Mouse (Mus musculus): Measurements from ENCODE around the gene Igfbp2. TPM values are rescaled to one million over a fixed set of nuclear protein-coding genes. Genes with fewer than 3 reads are reported as not detected.

Igfbp2 gene
- not detected for total RNA-seq (2023)

GRCm38 (mm10) chr1:72823751-72824706 is at the start of gene Igfbp2:
TSS of gene Igfbp2 (plus strand) at chr1:72824503.

DNA sequence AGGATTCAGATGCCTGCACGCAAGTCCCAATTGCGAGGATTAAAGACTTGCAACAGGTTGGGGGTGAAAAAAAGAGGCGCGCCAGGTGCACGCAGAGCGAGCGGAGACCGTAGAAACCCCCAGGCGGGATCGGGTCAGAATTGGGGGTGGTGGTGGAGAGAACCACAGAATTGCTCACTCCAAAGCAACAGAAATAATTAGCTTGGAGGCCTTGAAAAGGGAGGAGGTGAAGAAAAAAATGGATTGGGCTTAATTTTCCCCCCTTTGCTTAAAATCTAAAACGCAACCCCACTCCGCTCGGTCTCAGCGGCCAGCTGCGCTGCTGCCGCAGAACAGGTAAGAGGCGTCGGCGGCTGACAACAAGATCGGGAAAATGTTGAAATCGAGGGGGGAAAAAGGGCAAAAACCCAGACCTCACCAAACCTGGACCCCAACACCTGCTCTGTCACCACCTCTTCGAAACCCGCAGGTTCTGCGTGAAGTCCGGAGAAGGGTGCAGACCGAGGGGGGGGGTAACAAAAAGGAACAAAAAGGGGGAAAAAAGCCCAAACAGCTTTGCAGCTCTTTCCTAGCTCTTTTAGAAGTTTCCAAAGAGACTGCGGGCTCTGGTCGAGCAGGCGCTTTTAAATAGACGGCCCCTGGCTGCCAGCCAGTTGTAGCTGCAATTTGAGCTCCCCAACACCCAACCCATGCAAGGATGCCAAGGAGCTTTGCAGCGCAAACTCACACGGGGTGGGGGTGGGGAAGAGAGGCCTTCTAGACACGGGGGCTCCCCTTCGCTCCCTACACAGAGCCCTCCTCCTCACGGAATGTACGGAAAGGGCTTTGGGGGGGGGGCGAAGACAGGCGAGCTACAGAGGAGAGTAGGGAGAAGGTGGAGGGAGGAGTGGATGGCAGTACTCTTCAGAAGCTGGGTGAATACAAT is 50.2 kb downstream of the Igfbp2 start, which contains the start of gene Igfbp5:
Igfbp5 (minus strand) TSS at position 598 of the 925 bp plus-strand sequence.

Other genes starting within 250 kb of the Igfbp2 start
- gene Smarcal1, start 241.3 kb upstream of the Igfbp2 start, total RNA-seq (2023) = 10 to 100 TPM; 24.0 to 29.3 TPM
- gene Ankar, start 123.9 kb upstream of the Igfbp2 start, total RNA-seq (2023) = not detected
- 1,000 to 10,000 TPM; 1,642 to 1,741 TPM for gene Rpl37a, start 113.2 kb upstream of the Igfbp2 start, total RNA-seq (2023)
- 1 to 10 TPM; 2.9 to 5.0 TPM for gene Igfbp5, start 50.4 kb downstream of the Igfbp2 start, total RNA-seq (2023)
- not detected for gene Tnp1, start 191.4 kb downstream of the Igfbp2 start, total RNA-seq (2023)

All from monocyte, adult 59 days (primary cell).